Mouse (Mus musculus) erythroblast, adult 5-6 weeks (primary cell): ENCODE data around the gene Alg14. TPM values are rescaled to one million over a fixed set of nuclear protein-coding genes. Genes with fewer than 3 reads are reported as not detected.

Source experiments
- ATAC-seq: replicated peaks from 2 replicates; pipeline ENCODE4 v1.8.0; 2016; ENCODE audit warnings: moderate number of reproducible peaks, mild to moderate bottlenecking, moderate TSS enrichment, inconsistent platforms; ENCODE audit not compliant: poor library complexity, low FRiP score, severe bottlenecking
- total RNA-seq, 2 experiments: library from RNA; stranded (forward) in 1 of 2; stranded (reverse) in 1 of 2; fragments of 150-400 nt in 1 of 2; fragments of 200-764, 138-1000 nt in 1 of 2; gene quantifications; 2 replicates each; pipeline versions ENCODE4 v1.2.3 to v1.2.4; 2015 to 2017; ENCODE audit warnings: low replicate concordance in 2 of 2

Alg14 gene
- total RNA-seq, 2 experiments from 2014 or later = 1.8 to 3.1 TPM

DNA sequence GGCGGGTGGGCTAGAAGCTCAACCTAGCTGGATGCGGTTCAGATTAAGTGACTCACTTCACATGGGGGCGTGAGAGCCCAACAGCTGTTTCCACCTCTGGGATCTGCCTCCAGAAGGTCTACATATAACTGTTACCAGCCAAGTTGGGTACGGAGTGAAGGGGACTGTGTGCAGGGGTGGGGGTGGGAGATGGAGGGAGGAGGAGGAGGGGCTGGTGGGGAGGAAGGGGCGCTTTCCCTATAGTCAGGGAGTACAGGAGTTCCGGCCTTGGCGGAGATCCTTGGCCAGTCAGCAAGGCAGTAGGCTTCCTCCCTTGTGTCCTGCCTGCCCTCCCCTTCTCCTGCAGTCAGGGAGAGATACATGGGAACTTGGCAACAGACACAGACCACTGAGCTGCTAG lies 99.2 kb downstream of the Alg14 start:
- no peak for ATAC-seq

DNA sequence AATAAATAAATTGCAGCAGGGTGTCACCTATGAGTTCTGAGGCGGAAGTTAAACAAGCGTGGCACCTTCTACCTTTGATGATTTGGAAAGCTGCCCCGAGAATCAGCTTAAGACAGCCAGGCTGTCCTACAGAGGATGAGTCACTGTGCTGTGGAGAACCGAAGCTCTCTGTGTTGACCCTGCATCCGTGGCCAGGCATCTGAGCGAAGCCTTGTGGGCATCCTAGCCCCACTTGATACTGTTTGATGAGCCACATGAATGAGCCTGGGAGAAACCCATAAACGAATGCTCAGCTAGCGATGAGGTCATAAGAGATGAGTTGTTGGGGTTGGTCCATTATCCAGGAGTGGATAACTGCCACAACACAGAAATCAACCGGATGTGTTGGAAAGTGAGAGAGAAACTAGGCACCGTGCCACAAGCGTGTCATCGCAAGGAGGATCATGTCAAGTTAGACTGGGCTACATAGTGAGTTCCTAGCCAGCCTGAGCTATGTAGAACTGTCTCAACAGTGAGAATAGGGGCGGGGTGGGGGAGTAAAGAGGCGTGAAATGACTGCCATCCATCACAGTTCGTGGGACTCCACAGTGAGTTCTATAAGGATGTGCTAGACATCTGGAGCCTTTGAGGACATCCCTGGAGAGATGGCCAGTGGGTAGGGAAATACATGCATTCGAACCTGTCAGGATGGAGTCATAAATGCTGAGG lies 104.2 kb downstream of the Alg14 start:
- no peak for ATAC-seq

DNA sequence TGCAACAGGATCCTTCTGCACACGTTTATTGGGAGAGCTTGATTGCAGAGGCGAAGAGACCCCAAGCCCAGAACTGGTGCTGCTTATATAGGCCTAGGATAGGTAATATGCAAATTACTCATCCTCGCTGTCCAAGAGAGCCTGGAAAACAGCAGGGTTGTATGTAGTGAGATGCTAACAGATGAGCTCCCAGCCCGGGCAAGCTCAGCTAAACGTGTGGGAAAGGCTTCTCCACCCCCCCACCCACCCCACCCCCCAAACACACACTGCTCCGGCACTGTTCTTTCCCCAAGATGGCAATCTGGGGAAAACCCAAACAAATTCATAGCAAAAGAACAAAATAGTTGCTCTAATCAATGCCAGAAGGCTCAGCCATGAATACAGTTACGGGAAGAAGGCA lies 105.0 kb downstream of the Alg14 start:
- no peak for ATAC-seq

DNA sequence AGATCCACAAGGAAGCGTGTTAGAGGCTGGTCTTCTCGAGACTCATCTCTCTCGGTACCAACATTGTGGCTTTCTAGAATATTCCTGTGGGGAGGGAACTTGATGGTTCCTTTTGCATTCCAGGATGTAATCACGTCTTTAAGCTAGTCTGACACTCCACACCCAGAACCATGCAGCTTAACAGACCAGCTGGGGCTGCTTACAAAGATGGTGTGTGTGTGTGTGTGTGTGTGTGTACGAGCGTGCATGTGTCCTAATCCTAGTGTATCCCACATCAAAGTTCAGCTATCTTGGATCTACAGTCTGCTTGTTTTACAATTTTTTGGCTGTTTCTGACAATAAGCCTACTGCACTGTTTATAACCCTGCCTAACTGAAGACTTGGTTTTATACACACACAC lies 105.4 kb downstream of the Alg14 start:
- ATAC-seq = no peak

DNA sequence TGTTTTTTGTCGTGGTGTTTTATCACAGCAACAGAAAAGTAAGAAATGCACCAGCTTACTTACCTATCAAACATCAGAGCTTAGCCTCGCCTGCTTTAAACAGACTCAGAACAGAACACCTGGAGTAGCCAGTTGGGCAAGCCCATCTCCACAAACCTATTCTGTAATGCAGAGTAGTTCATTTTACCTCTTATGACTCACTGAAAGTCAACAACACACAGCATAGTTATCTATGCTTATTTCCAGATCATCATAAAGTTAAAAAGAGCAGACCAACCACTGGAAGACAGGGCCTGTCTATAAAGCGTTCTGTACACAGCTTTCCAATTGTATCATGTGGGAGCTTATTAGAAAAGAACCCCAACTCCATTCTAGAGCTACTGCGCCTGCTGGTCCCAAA lies 109.8 kb downstream of the Alg14 start:
- ATAC-seq = no peak

DNA sequence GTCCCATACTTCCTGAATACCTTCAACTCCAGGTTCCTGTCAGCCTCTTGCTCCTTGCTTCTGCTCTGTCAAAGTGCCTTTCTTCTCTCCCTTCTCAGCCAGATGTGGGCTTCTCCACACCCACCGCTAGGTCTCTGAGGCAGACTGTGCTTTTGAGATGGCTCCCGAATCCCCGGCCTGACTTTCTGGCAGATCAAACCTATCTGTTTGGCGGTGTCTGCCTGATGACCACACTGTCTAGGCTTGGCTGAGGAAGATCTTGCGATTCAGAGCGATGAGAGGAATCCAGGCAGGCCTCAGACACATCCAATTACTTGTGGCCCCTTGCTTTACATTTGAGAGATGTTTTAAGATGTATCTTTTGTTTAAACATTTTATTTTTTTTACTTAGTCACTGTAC lies 110.5 kb downstream of the Alg14 start:
- ATAC-seq = no peak

DNA sequence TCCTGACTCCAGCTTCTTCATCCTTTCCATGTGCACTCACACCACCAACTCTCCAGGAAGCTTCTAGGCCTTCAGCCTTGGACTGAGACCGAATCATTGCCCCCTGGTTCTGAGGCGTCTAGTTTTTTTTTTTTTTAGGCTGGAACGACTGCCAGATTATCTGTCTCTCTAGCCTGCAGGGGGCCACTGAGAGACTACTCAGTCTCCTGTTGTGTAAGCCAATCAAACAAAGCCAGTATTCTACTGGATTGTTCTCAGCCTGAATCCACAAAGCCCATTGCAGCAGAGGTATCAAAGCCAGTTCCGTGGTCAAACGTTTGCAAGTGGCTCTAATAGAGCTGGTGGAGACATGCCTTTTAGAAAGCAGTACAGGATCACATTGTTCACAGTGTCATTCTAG lies 111.9 kb downstream of the Alg14 start:
- no peak for ATAC-seq

DNA sequence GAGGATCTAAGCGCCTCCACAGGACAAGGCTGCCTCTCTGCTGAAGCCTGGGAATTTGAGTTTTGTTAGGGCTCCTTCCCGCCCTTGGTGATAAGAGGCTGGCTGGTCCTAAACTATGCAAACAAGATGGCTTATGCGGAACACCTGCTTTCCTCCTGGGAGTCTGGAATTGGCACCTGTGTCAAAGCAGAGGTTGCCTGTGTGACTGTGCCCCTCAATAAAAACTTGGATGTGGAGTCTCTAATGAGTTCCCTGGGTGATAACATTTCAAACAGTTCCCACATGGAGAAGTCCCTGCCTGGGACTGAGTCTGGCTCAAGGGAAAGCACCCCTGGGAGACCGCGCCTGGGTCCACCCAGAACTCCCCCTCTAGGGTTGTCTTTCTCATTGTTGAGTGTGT lies 113.5 kb downstream of the Alg14 start:
- no peak for ATAC-seq

DNA sequence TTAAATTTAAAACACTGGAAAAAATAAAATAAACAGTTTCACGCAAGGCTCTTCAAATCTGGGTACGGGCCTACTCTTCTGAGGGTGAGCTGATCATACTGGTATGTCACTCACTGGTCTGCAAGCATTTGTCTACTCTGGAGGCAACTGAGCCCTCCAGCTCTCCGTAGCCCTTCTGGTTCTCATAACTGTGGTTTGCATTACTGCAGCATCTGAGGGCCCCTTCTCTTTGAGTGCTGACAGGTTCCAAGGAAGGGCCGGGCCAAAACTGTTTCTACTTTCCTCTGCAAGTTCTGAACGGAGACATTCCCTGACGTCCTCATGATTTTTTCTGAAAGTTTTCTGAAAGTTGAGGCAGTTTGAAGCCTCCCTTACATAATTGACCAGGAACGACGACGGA lies 115.8 kb downstream of the Alg14 start:
- ATAC-seq = no peak

DNA sequence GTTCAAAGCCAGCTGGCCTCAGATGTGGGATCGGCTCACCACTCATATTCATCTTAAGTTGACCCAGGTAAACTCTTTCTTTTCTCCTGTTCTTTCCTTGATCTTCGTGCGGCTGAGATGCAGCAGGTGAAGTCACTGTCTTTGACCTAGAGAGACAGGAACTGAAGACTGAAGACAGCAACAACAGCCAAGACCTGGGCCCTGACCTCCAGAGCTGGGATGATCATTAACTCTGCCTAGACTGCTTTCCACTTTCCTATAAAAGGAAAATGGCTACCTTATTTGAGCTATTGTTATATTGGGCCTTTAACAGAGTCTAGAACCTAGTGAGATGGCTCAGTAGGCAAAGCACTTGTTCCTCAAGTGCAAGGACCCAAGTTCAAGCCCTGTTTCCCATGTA lies 116.8 kb downstream of the Alg14 start:
- no peak for ATAC-seq

DNA sequence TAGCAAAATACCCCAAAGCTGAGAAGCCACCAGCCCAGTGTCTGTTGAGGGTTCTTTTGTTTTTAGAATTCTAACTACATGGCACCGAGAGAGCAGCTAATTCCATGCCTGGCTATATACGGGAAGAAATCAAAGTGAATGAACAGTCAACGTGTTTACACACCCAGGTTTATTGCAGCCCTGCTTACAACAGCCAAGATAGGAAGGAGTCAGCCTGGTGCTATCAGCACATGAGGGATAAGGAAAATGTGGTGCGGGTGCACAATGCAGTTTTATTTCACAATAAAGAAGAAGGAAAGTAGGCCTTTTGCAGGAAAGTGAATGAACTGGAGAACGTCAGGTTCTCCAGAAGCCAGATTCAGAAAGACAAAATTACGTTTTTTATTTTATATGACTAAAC lies 119.9 kb downstream of the Alg14 start:
- ATAC-seq = no peak

Other genes starting within 250 kb of the Alg14 start
- 2.7 and 6.5 TPM in 2 replicates for gene Rwdd3, start 120.1 kb upstream of the Alg14 start, total RNA-seq (2015; ENCODE audit: low replicate concordance)
- 1.3 TPM in 1 of 2 replicates, not detected in the other for gene Rwdd3, start 120.1 kb upstream of the Alg14 start, total RNA-seq (2017; ENCODE audit: low replicate concordance)
- gene Tmem56, start 8.7 kb upstream of the Alg14 start, total RNA-seq (2015; ENCODE audit: low replicate concordance) = 11.0 and 16.3 TPM in 2 replicates
- gene Tmem56, start 8.7 kb upstream of the Alg14 start, total RNA-seq (2017; ENCODE audit: low replicate concordance) = 14.1 and 16.7 TPM in 2 replicates
- 16.9 and 34.3 TPM in 2 replicates for gene Cnn3, start 134.7 kb downstream of the Alg14 start, total RNA-seq (2015; ENCODE audit: low replicate concordance)
- 1.1 and 6.4 TPM in 2 replicates for gene Cnn3, start 134.7 kb downstream of the Alg14 start, total RNA-seq (2017; ENCODE audit: low replicate concordance)
- not detected in 2 replicates for gene Slc44a3, start 240.6 kb downstream of the Alg14 start, total RNA-seq (2015; ENCODE audit: low replicate concordance)
- not detected in 2 replicates for gene Slc44a3, start 240.6 kb downstream of the Alg14 start, total RNA-seq (2017; ENCODE audit: low replicate concordance)